Mouse (Mus musculus): Measurements from ENCODE around the gene Ddx31.

Ddx31 gene

GRCm38 (mm10) chr2:28867495-28867894, 27.3 kb downstream of the Ddx31 start:
- DNase-seq: no peak

GRCm38 (mm10) chr2:28875554-28875953, 35.3 kb downstream of the Ddx31 start:
- DNase-seq: no peak

GRCm38 (mm10) chr2:28881275-28881674, 41.1 kb downstream of the Ddx31 start:
- peak; percentile 32 for DNase-seq

GRCm38 (mm10) chr2:28882047-28882446, 41.8 kb downstream of the Ddx31 start:
- DNase-seq: no peak

- DNase-seq: no peak
Measured at GRCm38 (mm10) chr2:28882826-28883485, 42.8 kb downstream of the Ddx31 start.

GRCm38 (mm10) chr2:28884914-28885313, 44.7 kb downstream of the Ddx31 start:
- DNase-seq: no peak

- DNase-seq: no peak
Measured at GRCm38 (mm10) chr2:28892796-28893195, 52.6 kb downstream of the Ddx31 start.

- no peak for DNase-seq
Measured at GRCm38 (mm10) chr2:28893526-28893925, 53.3 kb downstream of the Ddx31 start.

GRCm38 (mm10) chr2:28895876-28896275, 55.7 kb downstream of the Ddx31 start:
- DNase-seq: no peak

- no peak for DNase-seq
Measured at GRCm38 (mm10) chr2:28897340-28897899, 57.2 kb downstream of the Ddx31 start.

GRCm38 (mm10) chr2:28902291-28902690, 62.1 kb downstream of the Ddx31 start:
- DNase-seq: no peak

GRCm38 (mm10) chr2:28903871-28904270, 63.7 kb downstream of the Ddx31 start:
- no peak for DNase-seq

- DNase-seq: no peak
Measured at GRCm38 (mm10) chr2:28904786-28905185, 64.6 kb downstream of the Ddx31 start.

GRCm38 (mm10) chr2:28905561-28905960, 65.4 kb downstream of the Ddx31 start:
- no peak for DNase-seq

- DNase-seq: no peak
Measured at GRCm38 (mm10) chr2:28907691-28908388, 67.6 kb downstream of the Ddx31 start.

- DNase-seq: no peak
Measured at GRCm38 (mm10) chr2:28908389-28909153, 68.4 kb downstream of the Ddx31 start.

- no peak for DNase-seq
Measured at GRCm38 (mm10) chr2:28909186-28909817, 69.1 kb downstream of the Ddx31 start.

GRCm38 (mm10) chr2:28909818-28910710, 69.9 kb downstream of the Ddx31 start:
- no peak for DNase-seq

GRCm38 (mm10) chr2:28910877-28911276, 70.7 kb downstream of the Ddx31 start:
- DNase-seq: no peak

GRCm38 (mm10) chr2:28911331-28912038, 71.3 kb downstream of the Ddx31 start:
- no peak for DNase-seq

- no peak for DNase-seq
Measured at GRCm38 (mm10) chr2:28912039-28912700, 72.0 kb downstream of the Ddx31 start.
